Mouse (Mus musculus): Measurements from ENCODE around the gene Fxyd6.

Gene Fxyd6

GRCm38 (mm10) chr9:45411803-45412202 is 41.8 kb downstream of the Fxyd6 start:
- peak; percentile 78 for DNase-seq (ENCODE audit: low read depth)

DNA sequence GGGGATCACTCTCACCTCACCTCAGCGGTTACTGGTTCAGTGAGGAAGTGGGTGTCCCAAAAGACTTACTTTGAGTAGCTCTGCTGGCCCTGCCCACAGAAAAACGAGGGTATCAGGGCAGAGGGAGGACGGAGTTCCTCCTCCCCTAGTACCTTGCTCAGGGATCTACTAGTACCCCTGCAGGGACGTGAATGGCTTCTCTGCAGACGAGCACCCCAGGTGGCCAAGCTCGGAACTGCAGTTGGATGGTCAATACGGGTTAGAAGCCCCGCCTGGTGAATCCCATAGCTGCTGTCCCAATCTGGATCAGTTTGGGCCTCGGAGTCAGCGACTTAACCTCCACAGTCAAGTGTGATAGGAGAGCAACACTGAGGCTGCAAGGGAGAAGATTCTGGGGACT is 42.3 kb downstream of the Fxyd6 start:
- peak; percentile 93 for DNase-seq (ENCODE audit: low read depth)

- DNase-seq (ENCODE audit: low read depth) = peak; percentile 15
Observed at GRCm38 (mm10) chr9:45412700-45413477, 42.9 kb downstream of the Fxyd6 start.

DNA sequence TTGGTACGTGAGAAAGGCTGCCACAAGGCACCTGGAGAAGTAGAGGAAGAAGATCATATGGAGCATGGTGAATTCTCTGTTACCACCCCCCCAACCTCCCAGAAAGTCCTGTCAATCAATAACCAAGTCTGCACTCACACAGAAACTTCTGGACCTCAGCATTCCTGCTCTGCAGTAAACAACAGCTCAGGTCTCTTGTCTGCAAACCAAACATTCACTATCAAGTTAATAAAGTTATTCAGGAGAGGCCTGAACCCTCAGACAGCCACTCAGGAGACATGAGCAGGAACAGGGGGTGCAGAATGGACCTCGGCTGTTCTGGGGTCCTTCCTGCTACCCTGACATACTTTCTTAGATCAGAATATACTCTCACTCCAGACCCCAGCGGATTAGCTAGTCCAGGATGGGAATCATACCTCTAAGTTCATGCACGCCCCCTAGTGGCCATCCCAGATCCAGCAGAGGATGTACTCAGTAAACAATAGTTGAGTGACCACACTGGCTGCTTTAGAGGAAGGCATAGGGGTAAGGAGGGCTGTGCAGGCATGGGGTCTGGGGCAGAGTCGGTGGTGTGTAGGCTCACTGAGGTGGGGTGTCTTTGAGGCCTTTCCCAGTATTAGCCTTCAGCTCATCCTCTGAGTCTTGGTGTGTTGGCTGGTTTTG is 43.6 kb downstream of the Fxyd6 start:
- peak; percentile 55 for DNase-seq (ENCODE audit: low read depth)

- peak; percentile 54 for DNase-seq (ENCODE audit: low read depth)
Observed at GRCm38 (mm10) chr9:45415912-45416311, 45.9 kb downstream of the Fxyd6 start.

GRCm38 (mm10) chr9:45417245-45417644 is 47.3 kb downstream of the Fxyd6 start:
- peak; percentile 89 for DNase-seq (ENCODE audit: low read depth)

GRCm38 (mm10) chr9:45418252-45418651 is 48.3 kb downstream of the Fxyd6 start:
- no peak for DNase-seq (ENCODE audit: low read depth)

DNA sequence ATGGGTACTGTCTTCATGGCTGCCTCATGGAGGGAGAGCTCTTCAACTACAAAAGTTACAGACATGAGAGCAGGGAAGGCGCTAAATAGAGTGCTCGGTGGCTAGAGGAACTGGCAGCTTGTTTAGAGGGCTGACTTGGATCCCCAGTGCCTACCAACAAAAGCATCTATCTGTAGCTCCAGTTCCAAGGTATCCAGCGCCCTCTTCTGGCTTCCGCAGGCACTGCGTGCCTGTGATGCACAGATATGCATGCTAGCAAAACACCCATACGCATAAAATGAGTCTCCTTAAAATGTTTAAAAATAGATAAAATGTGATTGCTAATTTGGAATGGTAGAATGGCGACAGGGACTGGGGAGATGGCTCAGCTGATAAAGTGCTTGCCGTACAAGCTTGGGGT is 51.2 kb downstream of the Fxyd6 start:
- peak; percentile 52 for DNase-seq (ENCODE audit: low read depth)

DNA sequence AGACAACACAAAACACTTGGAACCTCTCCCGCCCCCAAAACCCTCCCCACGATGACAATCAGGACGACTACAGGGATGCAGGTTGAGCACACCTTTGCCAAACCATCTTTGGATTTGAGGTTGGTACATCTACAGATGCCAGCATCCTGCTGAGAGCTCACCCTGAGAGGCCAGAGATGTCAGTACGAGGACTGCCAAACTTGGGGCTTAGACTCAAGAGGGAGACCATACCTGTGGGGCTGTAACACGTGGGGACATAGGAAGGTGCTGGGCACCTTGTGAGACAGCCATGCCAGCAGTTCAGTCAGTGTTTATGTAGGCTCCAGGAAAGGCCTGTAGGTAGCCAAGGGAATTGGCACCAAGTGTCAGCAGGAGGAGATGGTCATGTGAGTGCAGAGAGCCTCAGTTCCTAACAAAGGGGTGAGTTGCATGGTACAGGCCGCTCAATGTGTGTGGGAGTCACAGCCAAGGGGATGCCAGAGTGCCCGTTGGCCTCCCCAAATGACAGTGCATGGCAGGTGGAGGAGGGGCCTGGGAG is 52.8 kb downstream of the Fxyd6 start:
- no peak for DNase-seq (ENCODE audit: low read depth)

GRCm38 (mm10) chr9:45426456-45426855 is 56.5 kb downstream of the Fxyd6 start, which contains the start of gene Dscaml1:
Gene Dscaml1, plus strand, starts transcription at chr9:45426628.
- no peak for DNase-seq (ENCODE audit: low read depth)

- DNase-seq (ENCODE audit: low read depth) = no peak
Observed at GRCm38 (mm10) chr9:45429392-45429791, 59.4 kb downstream of the Fxyd6 start.

DNA sequence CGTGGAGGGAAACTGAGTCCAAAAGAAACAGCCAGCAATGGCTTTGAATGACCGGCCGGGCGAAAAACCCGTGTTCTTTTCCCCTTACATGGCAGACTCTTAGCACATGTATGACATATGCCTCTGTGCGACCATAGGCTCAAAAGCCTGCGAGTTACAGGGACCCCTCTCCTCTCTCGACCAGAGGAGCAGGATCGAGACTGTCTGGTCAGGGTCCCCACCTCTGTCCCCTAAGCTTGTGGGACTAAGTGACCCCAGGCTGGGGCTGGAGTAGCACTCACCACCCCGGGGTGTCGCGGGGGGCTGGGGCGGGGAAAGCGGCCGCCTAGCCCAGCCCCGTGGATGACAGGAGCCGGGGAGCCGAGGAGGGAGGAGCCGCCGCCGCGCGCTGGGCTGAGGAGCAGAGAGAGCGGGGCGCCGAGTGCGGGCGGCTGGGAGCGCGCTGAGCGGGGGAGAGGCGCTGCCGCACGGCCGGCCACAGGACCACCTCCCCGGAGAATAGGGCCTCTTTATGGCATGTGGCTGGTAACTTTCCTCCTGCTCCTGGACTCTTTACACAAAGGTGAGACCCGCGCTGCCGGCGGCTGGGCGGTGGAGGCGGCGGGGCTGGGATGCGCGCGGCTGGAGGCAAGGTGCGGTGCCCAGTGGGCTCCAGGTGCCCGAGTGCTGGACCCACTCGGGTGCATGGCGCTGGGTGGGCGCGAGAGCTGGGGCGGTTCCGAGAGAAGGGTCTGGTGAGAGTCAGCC is 60.1 kb downstream of the Fxyd6 start:
- no peak for DNase-seq (ENCODE audit: low read depth)

- DNase-seq (ENCODE audit: low read depth) = no peak
Observed at GRCm38 (mm10) chr9:45430698-45430959, 60.6 kb downstream of the Fxyd6 start.

DNA sequence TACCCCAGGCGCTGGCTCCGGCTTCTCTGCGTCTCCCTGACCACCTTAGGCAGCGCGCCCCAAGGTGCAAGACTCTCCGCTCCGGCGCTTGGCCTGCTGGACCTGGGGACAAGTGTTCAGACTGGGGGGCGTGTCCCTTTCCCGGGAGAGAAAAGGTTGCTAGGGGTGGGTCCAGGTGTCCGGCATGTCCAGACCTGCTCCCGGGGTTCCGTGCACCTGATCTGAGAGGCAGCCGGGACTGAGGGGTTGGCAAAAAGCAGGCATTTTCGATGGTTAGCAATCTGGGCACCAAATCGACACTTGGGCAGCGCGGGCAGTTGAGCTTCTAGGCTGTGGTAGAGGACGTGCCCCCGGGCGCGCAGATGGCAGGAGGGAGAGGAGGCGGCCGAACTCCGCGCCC is 61.2 kb downstream of the Fxyd6 start:
- DNase-seq (ENCODE audit: low read depth) = no peak

DNA sequence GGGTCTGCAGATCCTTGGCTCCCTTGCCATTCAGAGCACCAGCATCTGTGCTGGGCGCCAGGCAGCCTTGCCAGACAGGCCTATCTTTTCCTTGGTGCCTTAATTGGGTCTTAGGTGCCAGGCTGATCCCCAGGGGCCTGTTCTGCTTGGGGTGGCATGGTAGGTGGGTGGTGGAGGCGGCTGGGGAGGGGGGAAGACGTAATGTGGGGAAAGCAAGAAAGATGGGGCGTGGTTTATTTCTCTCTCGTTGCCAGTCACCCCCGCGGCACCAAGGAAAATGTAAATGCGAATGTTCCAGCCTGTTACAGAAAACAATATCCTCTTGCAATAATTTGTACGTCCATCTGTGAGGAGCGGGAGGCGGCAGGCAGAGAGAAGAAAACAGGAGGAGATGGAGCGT is 62.7 kb downstream of the Fxyd6 start:
- DNase-seq (ENCODE audit: low read depth) = no peak

GRCm38 (mm10) chr9:45433119-45433518 is 63.1 kb downstream of the Fxyd6 start:
- no peak for DNase-seq (ENCODE audit: low read depth)

DNA sequence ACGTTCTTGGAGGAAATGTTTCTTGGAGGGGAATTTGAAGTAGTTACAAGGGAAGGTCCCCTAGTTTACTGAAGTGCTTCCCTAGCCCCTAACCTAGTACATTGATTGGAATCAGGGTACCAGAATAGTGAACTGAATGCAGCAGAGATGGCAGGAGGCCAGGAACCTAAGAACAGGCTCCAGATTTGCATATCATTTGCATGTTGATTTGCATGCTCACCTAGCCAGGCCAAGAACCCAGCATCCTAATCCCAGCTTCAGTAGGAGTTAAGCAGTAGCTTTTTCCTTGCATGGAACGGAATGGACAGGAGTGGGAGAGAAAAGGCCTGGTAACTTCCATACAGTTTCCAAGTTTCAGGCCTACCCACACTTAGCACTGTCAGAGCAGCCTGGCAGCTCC is 64.2 kb downstream of the Fxyd6 start:
- no peak for DNase-seq (ENCODE audit: low read depth)

DNA sequence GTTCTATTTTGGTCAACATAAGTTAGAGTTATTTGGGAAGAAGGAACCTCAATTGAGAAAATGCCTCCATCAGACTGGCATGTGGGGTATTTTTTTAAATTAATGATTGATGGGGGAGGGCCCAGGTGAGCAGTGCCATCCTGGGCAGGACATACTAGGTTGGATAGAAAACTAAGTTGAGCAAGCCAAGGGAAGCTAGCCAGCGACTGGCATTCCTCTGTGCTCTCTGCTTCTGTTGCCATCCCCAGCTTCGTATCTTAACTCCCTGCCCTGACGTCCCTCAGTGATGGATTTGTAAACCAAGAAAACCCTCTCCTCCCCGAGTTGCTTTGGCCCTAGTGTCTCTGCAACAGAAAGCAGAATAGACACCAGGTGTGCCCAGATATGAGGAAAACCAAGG is 69.0 kb downstream of the Fxyd6 start:
- no peak for DNase-seq (ENCODE audit: low read depth)

DNA sequence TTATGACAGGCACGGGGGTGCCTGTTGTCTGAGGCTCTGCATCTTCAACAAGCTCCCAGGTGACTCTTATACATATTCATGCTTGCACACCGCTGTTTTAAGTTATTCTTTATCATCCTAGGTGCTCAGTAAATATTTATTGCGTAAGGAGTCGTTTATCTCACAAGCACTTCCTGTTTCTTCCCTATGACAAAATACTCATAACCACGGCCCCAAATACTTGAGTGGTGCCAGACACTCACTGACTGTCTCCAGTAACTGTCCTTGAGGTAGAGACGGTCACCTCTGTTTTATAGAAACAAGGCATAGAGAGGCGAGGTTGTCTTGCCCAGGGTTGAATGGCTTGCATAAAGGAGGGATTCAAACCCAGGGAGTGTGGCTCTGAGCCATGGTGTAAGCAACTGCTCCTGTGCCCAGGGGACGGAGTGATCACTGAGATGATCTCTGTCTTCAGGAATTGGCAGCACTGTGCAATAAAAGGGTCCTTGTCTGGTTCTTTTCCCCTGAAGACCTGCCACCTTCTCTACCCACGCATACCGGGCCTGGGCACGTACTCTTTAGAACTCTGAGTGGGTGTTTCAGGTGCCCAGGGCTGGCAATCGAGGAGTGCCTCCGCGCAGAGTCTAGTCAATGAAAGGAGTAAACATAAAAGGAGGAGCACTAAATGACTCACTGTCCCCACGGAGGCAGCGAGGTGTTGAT is 70.2 kb downstream of the Fxyd6 start:
- DNase-seq (ENCODE audit: low read depth) = no peak

DNA sequence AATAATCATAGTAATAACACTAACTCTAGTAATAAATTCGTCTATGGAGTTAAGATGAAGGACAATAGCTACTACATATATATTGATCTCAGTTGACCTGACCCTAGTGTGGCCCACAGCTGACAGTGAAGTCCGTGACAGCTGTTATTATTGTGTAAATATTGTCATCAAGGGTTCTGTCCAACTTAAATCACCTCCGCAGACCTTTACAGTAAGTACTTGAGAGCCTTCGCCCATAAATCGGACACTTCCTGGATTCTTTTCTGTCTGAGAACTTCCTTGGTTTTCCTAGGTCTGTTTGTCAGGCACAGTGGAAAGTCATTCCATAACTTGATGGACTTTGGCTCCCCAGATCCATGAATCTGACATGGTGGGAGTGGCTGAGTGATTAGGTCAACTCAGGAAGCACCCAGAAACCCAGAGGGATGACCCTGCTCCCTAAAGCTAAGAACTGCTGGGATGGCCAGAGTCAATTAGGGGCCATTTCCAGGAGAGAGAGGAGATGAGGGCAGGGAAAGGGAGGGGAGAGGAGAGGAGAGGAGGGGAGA is 74.3 kb downstream of the Fxyd6 start:
- no peak for DNase-seq (ENCODE audit: low read depth)

All from naive thymus-derived CD4-positive, alpha-beta T cell, adult 2 months (primary cell).